Mouse (Mus musculus) right cerebral cortex, postnatal 25 days (tissue): ENCODE data around the gene Fosl2.

ENCODE experiments used
- DNase-seq: peaks from one replicate; pipeline ENCODE4 v3.0.0; 2022

Fosl2 gene

GRCm38 (mm10) chr5:32135336-32136206 lies at the start of gene Fosl2:
Fosl2 (plus strand) TSS chr5:32135801.
- peak; percentile 94 for DNase-seq

GRCm38 (mm10) chr5:32085971-32086370 lies 49.6 kb upstream of the Fosl2 start:
- DNase-seq = no peak

- DNase-seq = no peak
These were observed 49.0 kb upstream of the Fosl2 start for GRCm38 (mm10) chr5:32086526-32087090.

GRCm38 (mm10) chr5:32089481-32089880 lies 46.1 kb upstream of the Fosl2 start:
- DNase-seq = no peak

GRCm38 (mm10) chr5:32092281-32092680 lies 43.3 kb upstream of the Fosl2 start:
- DNase-seq = no peak

- no peak for DNase-seq
These were observed 36.9 kb upstream of the Fosl2 start for GRCm38 (mm10) chr5:32098691-32099090.

GRCm38 (mm10) chr5:32102484-32102883 lies 33.1 kb upstream of the Fosl2 start:
- no peak for DNase-seq

- DNase-seq = no peak
These were observed 32.6 kb upstream of the Fosl2 start for GRCm38 (mm10) chr5:32102971-32103431.

- DNase-seq = no peak
These were observed 32.1 kb upstream of the Fosl2 start for GRCm38 (mm10) chr5:32103545-32103944.

GRCm38 (mm10) chr5:32104119-32104990 lies 31.2 kb upstream of the Fosl2 start:
- no peak for DNase-seq

GRCm38 (mm10) chr5:32106473-32107140 lies 29.0 kb upstream of the Fosl2 start:
- no peak for DNase-seq

GRCm38 (mm10) chr5:32110651-32111050 lies 24.9 kb upstream of the Fosl2 start:
- no peak for DNase-seq

GRCm38 (mm10) chr5:32112206-32112916 lies 23.2 kb upstream of the Fosl2 start:
- no peak for DNase-seq

- no peak for DNase-seq
These were observed 14.7 kb upstream of the Fosl2 start for GRCm38 (mm10) chr5:32120901-32121376.

GRCm38 (mm10) chr5:32121936-32122335 lies 13.7 kb upstream of the Fosl2 start:
- no peak for DNase-seq

GRCm38 (mm10) chr5:32122363-32122762 lies 13.2 kb upstream of the Fosl2 start:
- no peak for DNase-seq

GRCm38 (mm10) chr5:32124957-32125356 lies 10.6 kb upstream of the Fosl2 start:
- no peak for DNase-seq

- DNase-seq = no peak
These were observed 8.4 kb upstream of the Fosl2 start for GRCm38 (mm10) chr5:32127226-32127625.

GRCm38 (mm10) chr5:32127927-32128326 lies 7.7 kb upstream of the Fosl2 start:
- no peak for DNase-seq

- DNase-seq = peak; percentile 69
These were observed 2.6 kb upstream of the Fosl2 start for GRCm38 (mm10) chr5:32132971-32133501.

GRCm38 (mm10) chr5:32133549-32134004 lies 2.0 kb upstream of the Fosl2 start:
- peak; percentile 74 for DNase-seq
